Mouse (Mus musculus): Measurements from ENCODE around the gene Egfl8.

Gene Egfl8

DNA sequence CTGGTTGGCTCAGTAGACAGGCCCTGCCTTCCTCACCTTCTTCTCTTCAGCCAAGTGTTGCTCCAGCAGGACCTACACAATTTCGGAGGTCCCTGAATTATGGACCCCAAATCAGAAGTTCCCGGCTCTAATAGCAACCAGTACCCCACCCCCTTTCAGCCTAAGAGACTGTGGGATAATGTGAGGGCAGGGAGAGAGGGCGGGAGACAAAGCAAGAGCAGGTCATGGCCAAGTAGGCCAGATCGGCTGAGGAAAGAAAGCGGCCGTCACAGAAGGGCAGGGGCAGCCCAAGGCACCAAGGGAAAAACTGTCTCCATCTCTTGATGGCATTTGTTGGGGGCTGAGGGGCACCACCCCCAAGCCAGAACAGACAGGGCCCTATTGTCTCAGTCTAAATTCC, at the start of gene Egfl8:
Egfl8 (minus strand) TSS at position 101 of the 400 bp plus-strand sequence.
- DNase-seq (ENCODE audit: low spot score) = no peak

DNA sequence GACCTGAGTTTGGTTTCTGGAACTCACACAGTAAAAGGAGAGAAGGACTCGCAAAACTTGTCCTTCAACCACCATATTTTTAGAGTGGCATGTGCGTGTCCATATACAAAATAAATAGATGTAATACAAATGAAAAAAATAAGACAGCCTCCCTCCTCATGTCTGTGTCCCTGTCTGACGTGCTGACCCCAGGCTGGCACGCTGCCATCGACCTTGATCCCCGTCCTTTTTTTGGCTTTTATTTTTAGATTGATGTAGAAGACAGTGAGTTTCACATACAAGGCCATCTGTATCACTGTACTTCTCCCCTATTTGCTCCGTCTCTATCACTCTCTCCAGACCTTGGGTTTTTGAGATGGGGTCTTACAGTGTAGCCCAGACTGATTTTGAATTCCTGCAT, 48.7 kb upstream of the Egfl8 start:
- DNase-seq (ENCODE audit: low spot score) = no peak

DNA sequence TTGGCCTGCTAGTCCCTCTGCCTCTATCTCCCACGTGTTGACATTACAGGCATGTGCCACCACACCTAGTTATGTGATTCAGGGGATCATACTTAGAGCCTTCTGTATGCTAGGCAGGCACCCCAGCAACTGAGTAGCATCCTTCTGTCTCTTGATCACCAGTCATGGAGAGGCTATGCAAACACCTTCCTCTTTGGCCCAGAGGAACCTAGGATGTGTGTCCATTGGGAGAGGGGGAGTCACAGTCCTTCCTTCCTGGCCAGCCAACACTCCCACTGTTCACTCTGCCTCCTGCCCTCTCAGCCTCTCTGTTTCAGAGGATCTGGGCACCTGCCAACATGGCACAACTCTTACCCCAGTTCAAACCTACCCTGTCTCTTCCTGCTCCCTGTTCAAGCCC, 47.8 kb upstream of the Egfl8 start:
- no peak for DNase-seq (ENCODE audit: low spot score)

DNA sequence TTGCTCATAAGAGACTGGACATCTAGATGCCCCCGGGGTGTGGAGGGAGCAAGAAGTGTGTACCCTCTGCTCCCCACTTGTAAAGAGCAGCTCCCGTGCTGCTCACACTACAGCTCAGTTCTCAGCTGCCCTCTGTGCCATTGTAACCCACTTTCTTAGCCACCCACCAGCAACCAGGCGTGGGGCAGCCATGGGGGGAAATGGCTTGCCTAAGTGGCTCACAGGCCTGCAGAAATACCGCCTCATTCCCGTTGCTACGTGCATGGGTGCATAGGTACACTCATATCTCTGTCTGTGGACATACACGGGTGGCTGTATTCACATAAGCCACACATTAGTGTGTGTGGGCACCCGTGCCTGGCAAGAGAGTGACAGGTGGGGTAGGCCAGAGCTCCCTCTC, 47.2 kb upstream of the Egfl8 start:
- no peak for DNase-seq (ENCODE audit: low spot score)

DNA sequence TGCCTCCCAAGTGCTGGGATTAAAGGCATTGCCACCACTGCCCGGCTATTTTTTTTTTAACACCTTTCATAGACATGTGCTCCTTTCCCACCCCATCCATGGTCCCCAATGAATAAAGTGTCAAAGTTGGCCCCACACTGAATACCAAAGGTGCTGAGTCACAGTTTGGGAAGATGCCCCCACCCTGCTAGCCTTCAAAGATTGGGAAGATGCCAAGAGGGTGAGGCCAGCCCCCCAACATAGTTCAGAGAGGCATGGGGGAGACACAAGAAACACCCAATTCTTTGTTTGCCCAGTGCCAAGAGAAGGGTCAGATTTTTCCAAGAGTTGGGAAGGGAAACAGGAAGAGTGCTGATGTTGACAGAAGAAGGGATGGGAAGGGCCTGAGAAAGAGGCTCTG, 46.7 kb upstream of the Egfl8 start:
- no peak for DNase-seq (ENCODE audit: low spot score)

DNA sequence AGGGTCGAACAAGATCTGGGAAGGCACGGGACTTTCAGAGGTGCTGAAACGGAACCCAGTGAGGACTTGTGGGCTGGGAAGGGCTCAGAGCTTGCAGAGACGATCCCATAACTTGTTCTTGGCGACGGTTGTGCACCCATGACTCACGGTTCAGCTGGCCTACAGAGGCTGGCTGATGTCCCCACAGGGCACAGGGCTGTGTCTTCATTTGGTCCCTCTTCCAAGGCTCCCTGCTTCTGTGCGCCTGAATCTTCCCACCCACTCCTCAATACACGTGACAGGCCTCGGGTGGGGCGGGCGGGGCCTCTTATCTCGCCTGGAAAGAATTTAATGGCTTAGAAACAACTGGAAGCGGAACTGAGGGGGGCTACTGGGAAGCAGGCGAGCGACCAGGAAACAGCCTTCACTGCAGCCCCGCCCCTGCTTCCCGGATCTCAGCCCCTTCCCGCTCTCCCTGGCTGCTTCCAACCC, 45.4 kb upstream of the Egfl8 start:
- no peak for DNase-seq (ENCODE audit: low spot score)

DNA sequence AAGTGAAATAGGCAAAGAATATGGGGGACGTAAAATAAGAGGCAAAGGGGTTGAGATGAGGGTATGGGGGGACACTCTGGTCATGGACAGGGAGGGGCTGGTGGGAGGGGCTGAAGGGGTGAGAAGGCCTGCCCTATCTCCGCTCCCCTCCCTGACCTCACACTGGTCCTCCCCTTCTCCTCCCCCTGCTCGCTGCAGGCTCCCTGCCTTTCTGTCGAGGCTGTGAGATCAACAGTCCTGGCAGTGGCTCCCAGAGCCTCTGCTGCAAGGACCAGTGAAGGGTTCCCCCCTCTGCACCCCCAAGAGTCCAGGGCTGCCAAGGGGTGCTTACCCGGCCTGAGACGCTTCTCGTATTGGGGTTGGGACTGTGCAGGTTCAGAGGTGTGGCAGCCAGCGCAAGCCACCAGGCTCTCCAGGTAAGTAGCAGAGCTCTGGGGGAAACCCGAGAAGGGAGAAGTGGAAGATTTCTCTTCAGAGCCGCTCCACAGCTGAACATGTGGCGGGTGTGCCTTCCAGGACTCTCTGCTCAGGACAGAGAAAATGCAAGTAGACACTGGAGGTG, 44.6 kb upstream of the Egfl8 start:
- no peak for DNase-seq (ENCODE audit: low spot score)

DNA sequence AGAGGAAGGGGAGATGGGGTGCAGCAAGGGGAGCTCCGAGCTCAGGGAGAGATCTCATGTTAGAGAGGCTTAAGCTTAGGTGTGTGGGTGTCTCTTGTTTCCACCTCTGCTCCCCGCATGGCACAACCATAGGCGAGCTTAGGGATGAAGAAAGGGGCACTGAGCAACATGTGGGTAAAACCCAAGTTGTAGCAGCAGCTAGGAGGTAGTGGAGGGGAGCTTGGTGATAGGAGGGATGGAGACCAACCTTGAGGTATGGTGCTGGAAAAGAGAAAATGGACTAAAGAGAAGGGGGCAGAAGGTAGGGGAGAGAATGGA, 44.1 kb upstream of the Egfl8 start:
- DNase-seq (ENCODE audit: low spot score) = no peak

DNA sequence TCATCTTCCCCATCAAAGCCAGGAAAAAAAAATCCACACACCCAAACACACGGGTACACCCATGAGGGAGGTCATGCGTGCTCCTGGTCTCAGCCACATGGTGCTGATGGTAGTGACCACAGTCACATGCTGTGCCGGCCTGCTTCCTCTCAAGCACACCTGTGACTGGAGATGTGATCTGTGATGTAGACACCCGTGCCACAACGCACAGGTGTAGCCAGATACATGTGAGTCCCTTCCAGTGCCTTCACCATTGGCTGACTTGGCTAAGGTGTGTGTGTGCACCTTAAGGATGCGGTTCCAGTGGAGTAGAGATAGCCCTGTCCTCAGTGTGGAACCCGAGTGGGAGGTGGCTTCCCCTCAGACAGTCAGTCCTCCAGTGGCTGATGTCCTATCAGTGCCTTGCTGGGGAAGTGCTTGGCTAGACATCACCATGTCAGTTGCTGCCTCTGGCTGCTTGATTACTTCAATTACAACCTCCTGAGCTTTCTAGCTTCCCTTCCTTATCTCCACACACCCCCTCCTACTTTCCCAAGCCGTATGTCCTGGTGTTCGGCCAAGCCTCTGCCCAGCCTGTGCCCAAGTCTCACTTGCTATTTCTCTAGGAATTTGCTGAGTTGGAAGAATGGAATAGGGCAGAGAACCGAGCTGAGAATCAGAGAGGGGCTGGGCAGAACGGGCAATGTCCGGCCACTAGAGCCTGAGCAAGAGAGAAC, 43.6 kb upstream of the Egfl8 start:
- DNase-seq (ENCODE audit: low spot score) = no peak

DNA sequence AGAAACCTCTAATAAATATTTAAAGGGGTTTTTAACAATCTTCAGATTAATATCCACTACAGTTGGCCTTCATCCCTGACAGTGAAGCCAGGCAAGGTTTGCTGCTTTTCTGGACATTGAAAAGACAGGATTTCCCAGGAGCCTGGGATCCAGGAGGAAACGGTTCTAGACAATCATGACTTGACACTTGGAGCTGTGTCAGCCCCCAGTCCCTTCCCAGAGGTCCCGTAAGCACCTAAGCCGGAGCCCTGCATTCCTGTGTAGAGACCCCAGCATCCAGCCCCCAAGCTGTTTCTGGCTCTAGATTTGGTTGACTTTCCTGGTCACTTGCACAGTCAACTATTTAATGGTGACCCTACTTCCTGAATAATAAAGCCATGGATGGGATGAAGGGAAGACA, 42.8 kb upstream of the Egfl8 start:
- no peak for DNase-seq (ENCODE audit: low spot score)

DNA sequence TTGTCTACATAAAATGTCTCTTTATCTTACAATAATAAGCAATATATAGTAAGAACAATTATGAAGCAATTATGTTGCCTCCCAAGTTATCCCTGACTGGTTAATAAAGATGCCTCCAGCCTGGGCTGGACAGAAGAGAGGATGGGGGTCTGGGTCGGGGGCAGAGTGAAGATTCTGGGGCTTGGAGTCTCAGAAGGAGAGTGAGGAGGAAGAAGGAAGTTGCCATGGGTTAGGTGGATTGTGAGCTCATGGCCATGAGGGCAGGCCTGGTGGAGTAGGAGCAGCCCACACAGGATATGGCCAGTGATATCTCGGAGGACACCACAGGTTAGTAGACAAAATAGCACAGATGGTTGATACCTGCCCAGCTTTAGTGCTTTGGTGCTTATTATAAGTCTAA, 42.4 kb upstream of the Egfl8 start:
- DNase-seq (ENCODE audit: low spot score) = no peak

DNA sequence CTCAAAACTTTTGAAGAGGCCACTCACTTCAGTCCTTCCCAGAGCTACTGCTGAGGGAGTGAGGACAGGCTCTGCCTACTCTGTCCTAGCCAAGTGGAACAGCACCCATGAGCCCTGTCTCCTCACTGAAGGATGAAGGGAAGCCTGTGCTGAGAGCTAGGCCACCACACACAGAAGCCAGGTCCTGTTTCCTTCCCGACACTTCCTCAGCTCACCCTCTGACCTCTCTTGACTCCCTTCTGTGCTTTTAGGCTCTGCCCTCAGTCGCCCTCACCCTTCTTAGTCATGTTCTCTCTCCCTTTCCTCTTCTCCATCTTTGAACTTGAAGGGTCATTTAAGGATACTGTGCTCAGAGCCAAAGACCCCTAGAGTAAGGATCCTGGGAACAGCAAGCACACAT, 41.5 kb upstream of the Egfl8 start:
- DNase-seq (ENCODE audit: low spot score) = no peak

DNA sequence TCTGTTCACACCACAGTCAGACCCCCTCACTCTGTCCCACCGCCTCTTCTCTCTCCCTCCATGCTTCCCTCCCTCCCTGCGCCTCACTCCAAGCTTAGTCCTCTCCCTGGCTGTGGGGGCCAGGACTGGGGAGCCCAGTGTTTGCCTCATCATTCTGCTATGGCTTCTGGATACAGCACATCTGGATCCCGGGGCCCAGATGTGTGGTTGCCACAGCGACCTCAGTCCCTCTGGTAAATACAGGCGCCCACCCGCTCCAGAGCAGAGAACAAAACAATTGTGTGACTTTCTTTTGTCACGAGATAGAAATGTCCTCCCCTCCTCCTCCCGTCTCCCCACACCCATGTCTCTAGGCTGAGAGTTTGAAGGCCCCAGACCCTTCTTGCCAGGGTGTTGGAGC, 40.9 kb upstream of the Egfl8 start:
- no peak for DNase-seq (ENCODE audit: low spot score)

DNA sequence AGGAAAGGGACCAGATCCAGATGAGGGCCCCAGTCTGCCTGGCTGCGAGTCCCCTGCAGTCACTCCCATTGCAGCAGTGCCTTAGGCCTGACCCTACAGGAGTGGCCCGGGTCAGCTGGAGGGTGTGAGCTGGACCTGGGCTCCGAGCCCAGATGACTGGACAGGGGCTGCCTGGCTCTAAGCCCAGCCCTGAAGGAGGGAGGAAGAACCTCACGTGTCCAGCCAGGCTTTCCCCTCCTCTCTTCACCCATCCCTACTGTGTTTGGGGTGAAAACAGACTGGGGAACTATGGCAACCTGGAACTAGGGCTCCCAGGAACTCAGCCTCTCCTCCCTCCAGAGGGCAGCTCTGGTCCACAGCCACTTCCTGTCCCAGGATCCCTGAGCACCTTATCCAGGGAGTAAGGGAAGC, 39.8 kb upstream of the Egfl8 start:
- peak; percentile 77 for DNase-seq (ENCODE audit: low spot score)

DNA sequence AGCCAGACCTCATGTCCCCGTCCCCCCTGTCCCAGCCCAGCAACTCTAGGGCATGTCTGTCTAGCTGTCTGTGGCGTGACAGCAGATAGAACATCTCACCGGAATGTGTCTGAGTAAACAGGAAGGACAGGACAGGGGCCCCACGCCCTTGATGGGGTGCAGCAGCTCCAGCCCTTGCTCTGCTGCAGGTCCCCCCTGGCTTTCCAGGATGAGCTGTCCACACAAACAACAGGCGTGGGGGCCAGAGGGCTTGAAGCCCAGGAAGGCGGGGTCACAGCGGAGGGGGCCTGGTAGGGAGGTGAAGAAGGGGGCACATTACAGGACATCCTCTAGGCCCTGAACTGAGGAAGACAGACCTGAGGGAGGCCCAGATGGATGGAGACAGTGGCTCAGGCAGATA, 39.4 kb upstream of the Egfl8 start:
- DNase-seq (ENCODE audit: low spot score) = no peak

DNA sequence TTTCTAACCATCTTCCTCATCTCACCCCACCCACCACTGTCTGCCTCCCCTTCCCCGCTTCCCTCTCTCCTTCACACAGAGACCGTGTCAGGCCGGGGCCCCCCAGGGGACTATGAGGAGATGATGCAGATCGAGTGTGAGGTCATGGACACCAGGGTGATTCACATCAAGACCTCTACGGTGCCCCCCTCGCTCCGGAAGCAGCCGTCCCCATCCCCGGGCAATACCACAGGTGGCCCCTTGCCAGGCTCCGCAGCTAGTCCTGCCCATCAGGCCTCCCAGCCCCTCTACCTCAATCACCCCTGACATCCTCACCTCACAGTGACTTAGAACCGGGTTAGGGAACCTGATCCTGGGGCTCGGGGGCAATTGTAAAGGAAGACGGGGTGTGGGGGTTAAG, 38.6 kb upstream of the Egfl8 start:
- DNase-seq (ENCODE audit: low spot score) = no peak

DNA sequence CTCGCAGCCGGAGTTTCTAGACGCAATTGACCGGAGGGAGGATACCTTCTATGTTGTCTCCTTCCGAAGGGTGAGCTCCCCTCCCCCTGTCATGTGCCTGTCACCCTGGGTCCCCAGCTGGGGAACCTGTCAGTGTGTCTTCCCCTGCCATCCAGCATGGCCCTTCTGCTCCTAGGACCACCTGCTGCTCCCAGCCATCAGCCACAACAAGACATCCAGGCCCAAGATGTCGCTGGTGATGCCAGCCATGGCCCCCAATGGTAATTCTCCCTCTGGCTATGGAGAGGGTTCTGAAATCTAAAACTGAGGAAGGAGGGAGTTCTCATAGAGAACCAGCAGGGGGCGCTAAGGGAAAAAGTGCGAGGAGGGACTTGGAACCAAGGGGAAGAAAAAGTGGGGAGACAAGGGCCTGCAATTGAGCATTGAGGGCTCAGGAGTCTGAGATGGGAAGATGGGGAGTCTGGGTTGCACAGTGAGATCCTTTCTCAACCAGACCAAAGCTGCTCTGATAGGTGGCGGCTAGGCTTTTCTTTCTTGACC, 38.0 kb upstream of the Egfl8 start:
- no peak for DNase-seq (ENCODE audit: low spot score)

DNA sequence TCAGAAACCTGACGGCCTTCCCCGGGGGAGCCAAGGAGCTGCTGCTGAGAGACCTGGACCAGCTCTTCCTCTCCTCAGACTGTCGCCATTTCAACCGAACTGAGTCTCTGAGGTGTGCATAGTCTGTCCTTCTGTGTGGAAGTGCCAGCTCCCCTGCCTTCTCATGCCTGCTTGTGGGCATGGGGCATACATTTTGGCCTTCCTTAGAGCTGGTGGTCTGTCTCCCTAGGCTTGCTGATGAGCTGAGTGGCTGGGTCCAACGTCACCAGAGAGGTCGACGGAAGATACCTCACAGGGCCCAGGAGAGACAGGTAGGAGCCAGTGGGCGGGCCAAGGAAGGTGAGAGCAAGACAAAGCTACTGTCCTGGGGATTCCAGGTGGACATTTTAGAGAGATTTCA, 37.2 kb upstream of the Egfl8 start:
- DNase-seq (ENCODE audit: low spot score) = no peak

DNA sequence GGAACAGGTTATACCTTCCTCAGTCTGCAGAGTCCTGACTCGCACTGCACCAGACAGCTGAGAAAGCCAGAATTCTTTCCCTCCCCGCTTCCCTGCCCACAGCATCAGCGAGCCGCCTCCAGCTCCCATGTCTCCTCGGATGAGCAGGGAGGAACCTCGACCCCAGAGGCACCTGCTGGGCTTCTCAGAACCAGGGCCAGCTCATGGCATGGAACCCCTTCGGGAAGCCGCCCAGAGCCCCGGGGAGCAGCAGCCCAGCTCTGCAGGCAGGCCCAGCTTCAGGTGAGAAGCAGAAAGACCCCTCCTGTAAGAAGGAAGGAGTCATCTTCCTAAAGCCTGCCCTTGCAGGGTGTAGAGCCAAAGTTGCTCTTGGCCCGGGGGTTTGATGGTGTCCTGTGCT, 36.8 kb upstream of the Egfl8 start:
- DNase-seq (ENCODE audit: low spot score) = no peak

DNA sequence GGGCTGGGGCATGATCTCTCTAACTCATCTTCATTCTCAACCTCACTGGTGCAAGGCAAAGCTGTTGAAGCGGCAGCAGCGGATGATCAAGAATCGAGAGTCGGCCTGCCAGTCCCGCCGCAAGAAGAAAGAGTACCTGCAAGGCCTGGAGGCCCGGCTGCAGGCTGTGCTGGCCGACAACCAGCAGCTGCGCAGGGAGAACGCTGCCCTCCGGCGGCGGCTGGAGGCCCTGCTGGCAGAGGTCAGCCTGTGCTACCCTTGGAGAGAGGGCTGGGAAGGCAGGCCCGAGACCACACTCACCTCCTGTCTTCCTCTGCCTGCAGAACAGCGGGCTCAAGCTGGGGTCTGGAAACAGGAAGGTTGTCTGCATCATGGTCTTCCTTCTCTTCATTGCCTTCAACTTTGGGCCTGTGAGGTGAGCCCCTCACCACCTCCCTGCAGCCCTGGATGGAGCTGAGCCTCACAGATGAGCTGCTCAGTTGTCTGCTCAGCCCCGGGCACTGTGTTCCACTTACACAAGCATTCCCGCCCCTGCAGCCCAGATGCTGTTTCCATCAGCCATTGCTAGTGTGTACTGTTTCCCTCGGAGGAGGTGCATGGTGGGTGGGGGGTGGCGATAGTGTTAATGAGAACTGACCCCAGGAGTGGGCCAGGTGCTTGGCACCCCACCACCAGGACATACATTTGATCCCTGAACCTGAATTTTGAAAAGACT, 35.9 kb upstream of the Egfl8 start:
- no peak for DNase-seq (ENCODE audit: low spot score)

DNA sequence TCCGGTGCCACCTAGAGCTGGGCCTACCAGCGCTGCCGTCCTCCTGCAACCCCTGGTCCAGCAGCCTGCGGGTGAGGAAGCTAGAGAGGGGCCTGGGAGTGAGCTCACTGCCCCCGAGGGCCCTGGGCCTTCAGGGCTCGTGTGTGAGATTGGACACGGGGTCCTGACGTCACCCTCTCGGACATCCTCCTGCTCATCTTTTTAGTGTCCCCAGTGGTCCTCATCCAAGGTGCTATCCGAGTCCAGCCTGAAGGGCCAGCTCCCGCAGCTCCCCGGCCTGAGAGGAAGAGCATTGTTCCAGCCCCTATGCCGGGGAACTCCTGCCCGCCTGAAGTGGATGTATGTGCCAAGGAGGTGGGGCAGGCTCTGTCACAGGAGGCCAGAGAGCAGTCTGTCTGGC, 35.0 kb upstream of the Egfl8 start:
- DNase-seq (ENCODE audit: low spot score) = no peak

DNA sequence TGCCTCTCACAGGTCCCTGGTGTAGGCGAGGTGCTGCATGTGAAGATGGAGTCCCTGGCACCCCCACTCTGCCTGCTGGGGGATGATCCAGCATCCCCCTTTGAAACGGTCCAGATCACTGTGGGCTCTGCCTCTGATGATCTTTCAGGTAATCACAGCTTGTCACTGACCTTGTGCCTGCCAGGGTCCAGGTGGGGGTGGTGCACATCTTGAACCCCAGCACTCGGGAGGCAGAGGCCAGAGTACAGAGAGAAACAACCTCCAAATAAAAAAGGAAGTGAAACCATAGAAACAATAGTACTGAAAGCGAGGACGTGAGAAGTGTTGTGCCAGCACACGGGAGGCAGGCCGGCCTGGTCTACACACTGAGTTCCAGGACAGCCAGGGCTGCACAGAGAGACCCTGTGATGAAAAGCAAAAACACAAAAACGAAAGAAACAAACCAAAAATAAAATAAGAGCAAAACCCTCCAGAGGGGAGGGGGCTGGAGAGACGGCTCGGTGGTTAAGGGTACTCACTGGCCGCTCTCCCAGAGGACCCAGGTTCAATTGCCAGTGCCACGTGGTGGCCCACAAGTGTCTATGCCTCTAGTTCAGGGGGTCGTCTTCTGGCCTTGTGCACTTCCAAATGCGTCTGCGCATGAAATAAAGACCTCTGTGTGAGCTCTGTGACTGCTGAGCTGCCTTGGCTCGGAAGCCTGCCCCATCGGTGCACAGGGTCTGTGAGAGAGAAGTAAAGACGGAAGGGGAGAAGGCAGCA, 33.5 kb upstream of the Egfl8 start:
- DNase-seq (ENCODE audit: low spot score) = no peak

Data from ovary, postnatal 14 days (tissue).